14 mouse cellular contexts compared by ENCODE assay signal in genomic region chr3:96473556-96473955, GRCm38 (mm10). TPM values are rescaled to one million over a fixed set of nuclear protein-coding genes. Genes with fewer than 3 reads are reported as not detected.
"Had no signal": no experiment of that assay in that cellular context is flagged by ENCODE, and none has a peak within 500 bp of the region (broad histone marks: within the 10 kb centered on the region; RNA-seq: fewer than 3 reads in every experiment).

No protein-coding gene starts in this region.

RNA-seq across cellular contexts. Expression of gene BC107364, which starts 21.4 kb away (rescaled TPM):
- polyA plus RNA-seq: heart, embryonic 10.5 days; hindbrain, embryonic 10.5 days; hindbrain, embryonic 11.5 days; hindbrain, embryonic 12.5 days; hindbrain, embryonic 13.5 days; hindbrain, embryonic 14.5 days; hindbrain, embryonic 15.5 days; hindbrain, embryonic 16.5 days; hindbrain, postnatal 0 days; inflammation-experienced regulatory T-cells, adult 6 months; intestine, embryonic 14.5 days; kidney, embryonic 15.5 days; large intestine, adult 2 months had no signal

RNA-seq across cellular contexts. Expression of gene Hfe2, which starts 51.4 kb away (rescaled TPM):
- polyA plus RNA-seq: inflammation-experienced regulatory T-cells, adult 6 months; intestine, postnatal 0 days had no signal
